Mouse (Mus musculus): ENCODE measurements around the gene Cers4.

Gene Cers4

GRCm38 (mm10) chr8:4492851-4493685 lies at the start of gene Cers4:
Gene Cers4 (plus strand): TSS chr8:4493026.
- DNase-seq = peak; percentile 84

DNA sequence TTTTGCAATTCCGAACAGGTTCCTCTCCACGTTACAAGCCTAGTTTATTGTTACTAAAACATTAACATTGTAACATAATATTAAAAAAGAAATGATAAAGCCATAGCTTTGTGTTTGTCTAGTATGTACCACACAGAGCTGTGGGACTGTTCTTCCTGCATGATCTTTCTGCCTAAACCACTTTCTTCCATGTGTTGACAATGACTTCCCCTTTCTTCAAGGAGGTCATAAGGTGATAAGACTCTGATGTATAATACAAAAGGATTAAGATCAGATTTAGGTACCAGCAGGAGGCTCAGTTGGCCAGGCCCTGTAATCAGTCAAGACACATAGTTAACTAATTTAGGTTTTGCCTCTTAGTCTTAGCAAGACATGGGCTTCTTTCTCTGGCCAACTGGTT lies 34.7 kb upstream of the Cers4 start:
- no peak for DNase-seq

DNA sequence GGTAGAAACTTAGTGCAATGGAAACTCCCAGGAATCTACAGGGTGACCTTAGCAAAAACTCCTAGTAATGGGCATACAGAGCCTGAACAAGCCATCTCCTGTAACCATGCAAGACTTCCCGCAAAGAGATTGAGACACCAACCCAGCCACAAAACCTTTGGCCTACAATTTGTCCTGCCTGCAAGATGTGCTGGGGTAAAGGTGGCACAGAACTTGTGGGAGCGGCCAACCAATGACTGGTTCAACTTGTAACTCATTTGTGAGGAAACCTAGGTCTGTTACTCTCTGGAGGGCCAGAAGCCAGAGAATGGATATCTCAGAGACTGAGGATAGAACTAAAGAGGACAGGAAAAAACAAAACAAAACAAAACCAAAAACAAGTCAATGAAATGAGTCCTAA lies 29.8 kb upstream of the Cers4 start:
- no peak for DNase-seq

DNA sequence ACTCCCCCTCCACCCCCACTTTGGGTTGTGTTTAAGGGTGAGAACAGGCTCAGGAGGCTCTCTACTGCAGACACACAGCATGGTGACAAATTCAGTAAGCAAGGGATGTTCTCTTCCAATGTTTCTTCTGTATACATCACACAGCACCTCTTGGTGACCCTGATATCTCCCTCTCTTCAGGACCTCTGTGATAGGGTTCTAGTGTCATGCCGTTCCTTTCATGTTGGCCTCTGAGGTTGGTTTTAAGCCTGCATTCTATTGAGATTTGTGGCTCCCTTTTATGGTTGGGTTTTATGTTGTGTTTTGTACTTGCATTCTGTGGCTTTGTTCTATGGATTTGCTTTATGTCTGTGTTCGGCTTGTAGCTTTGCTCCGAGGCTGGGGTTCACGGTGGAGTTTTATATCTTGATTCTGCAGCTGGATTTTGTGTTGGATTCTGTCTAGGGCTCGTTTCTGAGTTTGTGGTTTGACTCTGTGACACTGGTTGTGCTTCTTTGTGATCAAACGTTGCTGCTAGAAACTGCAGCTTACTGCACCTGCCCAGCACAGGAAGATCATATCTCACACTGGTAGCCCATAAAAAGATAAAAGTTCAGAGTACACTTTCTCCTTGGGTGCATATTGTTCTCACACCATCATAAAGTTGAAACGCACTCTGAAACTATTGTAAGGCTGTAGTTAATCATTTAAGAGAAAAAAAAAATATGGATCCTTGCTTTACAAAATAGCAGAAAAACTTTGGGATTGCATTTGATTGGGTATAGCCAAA lies 18.2 kb upstream of the Cers4 start:
- DNase-seq = no peak

DNA sequence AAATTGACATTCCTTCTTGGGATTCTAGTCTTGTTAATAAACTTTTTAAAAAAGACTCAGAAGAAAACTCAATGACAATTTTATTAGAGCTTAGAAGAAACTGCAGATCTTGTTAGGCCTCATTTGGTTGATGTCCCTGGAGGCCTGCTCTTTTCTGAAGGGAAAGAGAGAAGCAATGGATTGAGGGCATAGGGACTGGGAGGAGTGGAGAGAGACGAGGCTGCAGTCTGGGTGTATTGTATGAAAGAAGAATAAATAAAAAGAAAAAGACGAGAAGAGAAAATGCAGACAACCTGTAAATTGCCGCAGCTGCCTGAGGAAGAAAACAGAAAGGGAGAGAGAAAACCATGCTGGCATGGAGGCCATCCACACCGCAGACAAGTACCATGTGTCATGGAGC lies 11.7 kb upstream of the Cers4 start:
- DNase-seq = no peak

DNA sequence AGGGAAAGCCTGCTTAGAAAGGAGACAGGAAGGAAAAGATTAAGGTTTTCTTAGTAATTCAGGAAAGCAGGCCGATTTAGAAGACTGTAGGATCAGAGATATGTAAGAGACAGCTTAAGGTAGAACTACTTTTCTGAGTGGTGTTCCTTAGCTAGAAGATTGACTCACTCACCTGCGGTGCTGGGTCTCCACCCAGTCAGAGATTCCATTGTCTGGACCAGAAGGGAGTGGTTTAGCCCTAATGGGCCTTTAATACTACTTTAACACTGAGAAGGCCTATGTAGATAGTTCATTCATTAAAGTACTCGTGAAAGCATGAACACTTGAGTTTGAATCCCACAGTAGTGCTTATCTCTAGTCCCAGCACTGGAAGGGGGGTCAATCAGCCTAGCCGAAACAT lies 11.2 kb upstream of the Cers4 start:
- DNase-seq = no peak

DNA sequence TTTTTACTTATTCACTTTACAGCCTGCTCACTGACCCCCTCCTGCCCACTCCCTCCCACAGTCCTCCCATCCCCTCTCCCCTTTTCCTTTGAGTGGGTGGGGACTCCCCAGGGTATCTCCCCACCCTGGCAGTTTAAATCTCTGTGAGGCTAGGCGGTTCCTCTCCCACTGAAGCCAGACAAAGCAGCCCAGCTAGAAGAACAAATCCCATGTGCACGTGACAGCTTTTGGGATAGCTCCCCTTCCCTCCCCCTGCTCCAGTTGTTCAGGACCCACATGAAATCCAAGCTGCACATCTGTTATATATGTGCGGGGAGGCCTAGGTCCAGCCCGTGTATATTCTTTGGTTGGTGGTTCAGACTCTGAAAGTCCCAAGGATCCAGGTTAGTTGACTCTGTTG lies 10.3 kb upstream of the Cers4 start:
- no peak for DNase-seq

- DNase-seq = no peak
Measured at GRCm38 (mm10) chr8:4483330-4483729, 9.5 kb upstream of the Cers4 start.

GRCm38 (mm10) chr8:4493686-4494440 lies 1.0 kb downstream of the Cers4 start:
- DNase-seq = peak; percentile 64

DNA sequence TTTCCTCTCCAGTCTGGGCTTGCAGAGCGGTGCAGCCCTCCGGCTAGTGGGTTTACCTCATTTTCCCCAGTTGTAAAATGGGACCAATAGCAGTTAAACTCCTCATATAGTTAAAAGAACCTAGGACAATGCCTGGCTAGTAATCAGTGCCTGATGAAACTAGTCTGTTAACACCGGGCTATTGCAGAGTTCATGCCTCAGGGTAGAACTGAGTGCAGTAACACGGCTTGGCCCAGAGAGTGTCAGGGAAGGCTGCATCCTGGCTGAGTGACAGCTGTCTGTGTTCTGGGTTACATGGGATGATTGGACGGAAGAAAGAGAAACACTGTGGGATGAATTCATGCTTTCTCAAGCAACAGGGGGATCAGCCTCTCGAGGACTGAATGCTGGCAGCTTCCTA lies 3.1 kb downstream of the Cers4 start:
- DNase-seq = no peak

DNA sequence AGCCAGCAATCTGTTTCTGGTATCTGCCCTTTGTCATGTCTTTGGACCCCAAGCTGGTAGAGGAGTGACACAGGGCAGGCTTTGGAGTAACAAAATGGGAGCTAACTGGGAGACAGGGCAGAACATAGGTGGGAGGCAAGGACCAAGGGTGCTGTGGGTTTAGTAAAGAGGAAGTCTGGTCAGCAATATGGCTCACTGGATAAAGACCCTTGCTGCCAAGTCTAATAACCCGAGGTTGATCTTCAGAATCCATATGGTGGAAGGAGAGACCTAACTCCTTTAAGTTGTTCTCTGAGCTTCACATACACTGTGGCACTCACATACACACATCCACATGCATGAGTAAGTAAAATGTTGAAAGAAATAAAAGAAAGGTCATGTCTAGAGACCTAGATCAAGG lies 4.8 kb downstream of the Cers4 start:
- DNase-seq = no peak

GRCm38 (mm10) chr8:4505364-4505763 lies 12.5 kb downstream of the Cers4 start:
- DNase-seq = no peak

GRCm38 (mm10) chr8:4507527-4507926 lies 14.7 kb downstream of the Cers4 start:
- DNase-seq = no peak

DNA sequence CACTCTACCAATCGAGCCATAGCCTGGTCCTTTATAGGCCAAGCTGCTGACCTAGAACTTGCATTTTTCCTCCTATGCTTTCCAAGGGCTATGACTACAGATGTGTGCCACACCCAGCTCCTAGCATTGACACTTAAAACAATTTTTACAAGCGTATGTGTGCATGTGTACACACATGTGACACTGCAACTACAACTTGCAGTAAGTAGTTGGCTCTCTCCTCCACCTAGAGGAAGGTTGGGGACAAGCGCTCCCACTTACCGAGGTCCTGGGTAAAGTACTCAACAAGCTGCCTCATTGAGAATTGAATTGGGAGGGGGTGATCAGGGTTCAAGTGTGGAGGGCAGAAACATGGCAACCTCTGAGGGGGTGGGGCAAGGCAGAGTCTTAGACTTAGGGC lies 18.0 kb downstream of the Cers4 start:
- DNase-seq = no peak

DNA sequence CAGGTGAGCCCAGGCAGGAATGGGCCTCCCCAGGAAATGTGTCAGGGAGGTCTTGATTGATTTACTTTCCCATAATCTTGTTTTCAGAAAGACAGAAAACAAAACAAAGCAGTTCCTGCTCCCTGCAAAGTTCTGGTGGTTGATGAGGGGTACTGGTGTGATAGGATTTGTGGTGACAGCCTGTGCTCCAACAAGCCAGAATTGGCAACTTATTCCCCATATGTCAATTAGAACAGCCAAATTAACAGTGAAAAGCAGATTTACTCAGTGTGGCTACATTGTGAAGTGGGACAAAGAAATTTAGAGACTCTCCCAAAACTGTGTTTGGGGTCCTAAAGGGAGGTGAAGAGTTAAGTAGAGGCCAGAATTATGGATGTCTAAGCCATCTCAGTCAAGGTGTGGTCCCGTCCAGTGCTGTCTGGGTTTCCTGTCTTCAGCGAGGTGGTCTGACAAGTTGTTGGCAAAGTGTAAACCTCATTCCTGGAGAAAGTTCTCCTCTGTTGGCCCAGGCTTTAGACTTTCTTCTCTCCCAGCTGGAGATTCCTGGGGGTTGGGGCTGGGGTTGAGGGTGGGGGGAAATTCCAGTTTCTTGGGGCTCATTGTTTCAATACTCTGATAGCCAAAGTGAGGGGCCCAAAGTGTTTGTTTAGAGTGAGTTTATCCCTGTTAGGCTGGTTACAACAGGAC lies 18.7 kb downstream of the Cers4 start:
- DNase-seq = no peak

DNA sequence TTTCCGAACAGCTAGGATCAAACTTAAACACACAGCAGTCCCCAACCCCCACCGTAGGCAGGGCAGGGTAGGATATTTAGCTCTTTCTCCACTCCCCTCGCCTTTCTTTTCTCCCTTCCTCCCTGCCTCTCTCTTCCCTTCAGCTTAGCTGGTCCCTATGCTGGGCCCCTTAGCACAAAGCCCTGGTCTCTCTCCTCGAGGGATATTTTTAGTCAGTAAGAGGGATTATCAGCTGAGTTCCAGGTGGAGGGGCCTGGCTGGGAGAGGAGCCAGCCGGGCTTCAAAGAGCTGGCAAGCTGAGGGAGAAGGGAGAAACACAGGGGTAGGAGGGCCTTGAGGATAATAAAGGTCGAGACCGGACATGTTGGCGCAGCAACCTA lies 19.3 kb downstream of the Cers4 start:
- no peak for DNase-seq

DNA sequence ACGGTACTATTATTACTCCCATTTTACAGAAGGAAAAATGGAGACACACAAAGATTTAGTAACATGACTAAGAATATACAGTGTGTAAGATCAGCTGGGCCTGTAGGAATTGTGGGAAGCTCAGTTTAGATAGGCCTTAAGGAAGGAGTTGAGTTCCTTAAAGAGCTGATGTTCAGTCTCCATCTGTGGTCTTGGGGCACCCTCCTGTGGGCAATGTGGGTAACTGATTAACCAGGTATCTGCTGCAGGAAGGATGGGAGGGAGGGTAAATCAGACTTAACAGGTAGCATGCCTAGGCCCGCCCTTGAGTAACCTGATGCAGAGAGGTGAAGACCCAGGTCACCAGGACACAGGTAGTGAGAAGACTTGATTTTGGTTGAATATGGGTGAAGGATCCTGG lies 23.3 kb downstream of the Cers4 start:
- DNase-seq = peak; percentile 31

GRCm38 (mm10) chr8:4521472-4521871 lies 28.6 kb downstream of the Cers4 start:
- DNase-seq = no peak

GRCm38 (mm10) chr8:4523525-4523924 lies 30.7 kb downstream of the Cers4 start:
- no peak for DNase-seq
